Mouse (Mus musculus): ENCODE results near the gene Ccm2l.

The Ccm2l gene

DNA sequence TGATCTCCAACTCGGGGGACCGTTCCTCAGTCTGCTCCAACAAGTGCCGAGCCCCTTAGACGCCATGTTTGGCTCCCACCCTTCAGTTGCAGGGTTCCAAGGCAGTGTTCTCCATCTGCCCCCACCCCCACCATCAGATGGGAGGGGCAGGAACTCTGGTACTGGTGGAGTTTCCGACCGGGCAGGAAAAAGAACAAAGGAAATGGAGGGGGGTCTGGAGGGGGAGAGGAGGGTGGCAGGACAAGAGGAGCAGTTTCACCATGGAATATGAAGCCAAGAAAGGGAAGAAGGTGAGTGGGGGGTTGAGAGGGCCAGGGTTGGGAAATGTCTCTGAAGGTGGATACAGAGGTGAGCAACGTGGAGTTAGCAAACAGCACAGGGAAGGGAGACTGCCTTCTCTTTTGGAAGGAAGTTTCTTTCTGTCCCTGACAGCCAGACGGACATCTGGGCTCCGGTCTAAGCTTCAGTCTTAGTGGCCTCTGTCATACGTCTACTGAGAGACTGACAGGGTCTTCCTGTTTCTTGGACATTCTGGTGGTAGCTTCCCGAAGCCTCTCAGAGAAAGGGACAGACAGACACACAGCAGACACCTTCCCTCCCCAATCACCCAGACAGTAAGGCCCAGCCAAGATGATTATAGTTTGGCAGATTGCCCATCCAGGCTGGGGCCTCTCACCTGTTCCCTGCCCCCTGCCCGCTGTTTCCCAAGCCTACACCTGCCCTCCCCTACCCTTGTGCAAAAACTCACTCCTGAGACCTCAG, at the start of gene Ccm2l:
Gene Ccm2l (plus strand): TSS at position 209 of the 762 bp plus-strand sequence.
- in situ Hi-C loops (cut with MboI, MseI), result no loop called here

DNA sequence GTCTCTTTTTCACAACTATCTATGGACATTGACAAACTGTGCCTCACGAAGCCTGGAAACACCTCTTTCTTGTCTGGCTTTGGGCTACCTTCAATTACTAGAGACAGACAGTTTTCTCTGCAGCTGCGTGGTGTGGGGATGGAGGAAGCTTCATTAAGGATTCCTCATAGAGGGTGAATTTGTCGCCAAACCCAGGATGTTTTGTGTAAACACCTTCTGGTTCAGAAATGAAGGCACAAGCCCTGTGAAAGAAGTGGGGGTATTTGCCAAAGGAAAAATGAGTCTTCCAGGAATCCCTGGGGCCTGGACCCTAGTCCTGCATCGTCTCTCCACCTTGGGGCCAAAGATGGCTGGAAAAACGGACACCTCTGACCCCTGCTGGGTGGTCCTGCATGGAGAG, 49.0 kb upstream of the Ccm2l start:
- in situ Hi-C loops (cut with MboI, MseI), result loop anchor here in 1 of 2 experiments (5.0 kb wide), 1 partner anchor 104 kb away; the partner anchor contains the start of gene Mylk2

DNA sequence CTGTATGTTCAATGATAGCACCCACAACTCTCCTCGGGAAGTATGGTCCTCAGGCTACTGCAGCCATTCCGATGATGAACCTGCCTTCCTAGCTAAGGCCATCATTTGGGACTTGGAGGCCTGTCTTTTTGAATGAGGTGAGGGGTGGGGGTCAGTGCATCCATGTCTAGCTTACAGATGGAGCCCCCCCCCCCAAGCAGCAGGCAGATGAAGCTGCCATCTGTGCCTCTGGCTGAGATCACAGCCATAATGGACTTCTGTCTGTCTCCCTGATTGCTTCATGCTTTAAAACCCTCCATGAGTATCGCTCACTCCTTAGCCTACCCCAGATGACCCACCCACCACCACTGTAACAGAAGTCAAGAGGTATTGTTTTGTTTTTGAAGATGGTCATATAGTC, 46.4 kb upstream of the Ccm2l start:
- in situ Hi-C loops (cut with MboI, MseI), result loop anchor here in 1 of 2 experiments (5.0 kb wide), 1 partner anchor 107 kb away; the partner anchor contains the start of gene Mylk2

DNA sequence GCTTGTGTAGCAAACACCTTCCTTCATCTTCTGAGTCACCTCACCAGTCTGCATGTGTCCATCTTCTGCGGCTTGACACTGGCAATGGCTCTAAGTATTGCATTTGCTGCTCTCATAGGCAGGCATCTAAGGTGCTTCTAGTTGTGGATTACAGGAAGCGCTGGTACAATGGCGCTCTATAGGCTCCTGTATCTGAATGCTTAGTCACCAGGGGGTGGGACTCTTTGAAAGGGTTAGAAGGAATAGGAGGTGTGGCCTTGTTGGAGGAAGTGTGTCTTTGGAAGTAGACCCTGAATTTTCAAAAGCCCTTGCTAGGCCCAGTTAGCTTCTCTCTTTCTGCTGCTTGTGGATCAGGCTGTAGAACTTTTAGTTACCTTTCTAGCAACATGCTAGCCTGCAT, 44.6 kb upstream of the Ccm2l start:
- in situ Hi-C loops (cut with MboI, MseI), result loop anchor here in 1 of 2 experiments (5.0 kb wide), 1 partner anchor 104 kb away; no protein-coding TSS in a partner anchor

DNA sequence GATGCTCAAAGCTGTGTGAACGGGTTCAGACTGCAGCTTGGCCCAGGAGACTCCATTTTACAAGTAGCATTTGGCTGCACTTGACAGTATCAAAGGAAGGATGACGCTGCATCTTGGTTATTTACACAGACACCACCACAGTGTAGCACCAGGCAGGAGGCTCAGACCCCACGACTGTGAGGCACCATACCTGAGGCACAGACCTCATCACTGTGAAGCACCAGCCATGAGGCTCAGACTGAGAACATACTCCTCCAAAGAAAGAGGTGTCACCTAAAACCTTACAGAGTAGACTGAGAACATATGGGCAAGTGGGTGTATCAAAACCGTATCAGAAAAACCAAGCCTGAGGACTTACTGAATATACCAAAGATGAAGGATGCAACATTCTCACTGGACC, 42.9 kb upstream of the Ccm2l start:
- in situ Hi-C loops (cut with MboI, MseI), result loop anchor here in 1 of 2 experiments (5.0 kb wide), 1 partner anchor 106 kb away; no protein-coding TSS in a partner anchor

DNA sequence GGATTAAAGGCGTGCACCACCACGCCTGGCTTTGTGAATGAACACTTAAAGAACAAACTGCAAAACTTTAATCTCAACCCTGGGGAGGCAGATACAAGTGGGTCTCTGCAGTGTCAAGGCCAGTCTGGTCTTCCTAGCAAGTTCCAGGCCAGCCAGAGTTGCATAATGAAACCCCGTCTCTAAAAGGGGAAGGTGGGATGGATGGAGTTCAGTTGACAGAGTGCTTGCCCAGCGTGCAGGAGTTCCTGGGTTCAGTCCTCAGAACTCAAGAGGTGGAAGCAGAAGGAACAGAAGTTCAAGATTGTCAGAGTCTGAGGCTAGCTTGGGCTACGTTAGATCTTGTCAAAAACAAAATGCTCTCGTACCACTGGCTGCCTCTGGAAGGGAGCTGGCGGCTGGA, 39.7 kb upstream of the Ccm2l start:
- in situ Hi-C loops (cut with MboI, MseI), result no loop called here

DNA sequence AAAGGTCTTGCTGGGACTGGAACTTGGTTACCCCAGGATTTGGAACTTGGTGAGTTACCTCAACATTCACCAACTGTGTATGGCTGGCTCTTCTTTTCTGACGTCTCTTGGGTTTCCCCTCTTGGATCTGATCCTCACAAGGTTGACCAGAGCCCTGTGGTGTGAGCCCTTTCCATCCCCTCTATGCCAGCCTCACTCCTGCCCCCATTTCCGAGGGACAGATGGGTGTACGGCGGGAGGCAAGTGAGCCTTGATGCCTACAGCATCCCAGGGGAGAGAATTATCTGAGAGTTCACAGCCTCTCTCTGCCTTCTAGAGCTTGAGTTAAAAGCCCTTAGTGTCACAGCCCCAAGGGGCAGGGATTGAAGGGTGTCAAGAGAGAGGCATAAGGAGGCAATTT, 38.3 kb upstream of the Ccm2l start:
- in situ Hi-C loops (cut with MboI, MseI), result no loop called here

DNA sequence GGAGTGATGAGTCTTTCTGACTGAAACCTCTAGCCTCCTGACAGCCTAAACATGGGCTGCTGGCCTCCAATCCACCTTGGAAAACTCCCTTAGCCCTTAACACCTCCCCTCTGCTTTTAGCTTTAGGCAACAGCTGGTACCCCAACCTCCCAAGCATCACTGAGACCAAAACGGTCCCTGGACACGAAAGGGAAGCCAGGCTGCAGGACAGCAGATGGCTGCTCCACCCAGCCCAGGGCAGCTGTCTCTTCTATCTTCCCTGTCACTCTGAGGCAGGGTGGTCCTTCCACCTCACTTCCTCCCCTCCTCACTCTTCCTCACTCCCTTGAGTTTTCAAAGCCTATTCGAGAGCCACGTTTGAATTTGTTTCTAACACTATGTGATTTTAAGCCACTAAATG, 35.3 kb upstream of the Ccm2l start:
- in situ Hi-C loops (cut with MboI, MseI), result no loop called here

DNA sequence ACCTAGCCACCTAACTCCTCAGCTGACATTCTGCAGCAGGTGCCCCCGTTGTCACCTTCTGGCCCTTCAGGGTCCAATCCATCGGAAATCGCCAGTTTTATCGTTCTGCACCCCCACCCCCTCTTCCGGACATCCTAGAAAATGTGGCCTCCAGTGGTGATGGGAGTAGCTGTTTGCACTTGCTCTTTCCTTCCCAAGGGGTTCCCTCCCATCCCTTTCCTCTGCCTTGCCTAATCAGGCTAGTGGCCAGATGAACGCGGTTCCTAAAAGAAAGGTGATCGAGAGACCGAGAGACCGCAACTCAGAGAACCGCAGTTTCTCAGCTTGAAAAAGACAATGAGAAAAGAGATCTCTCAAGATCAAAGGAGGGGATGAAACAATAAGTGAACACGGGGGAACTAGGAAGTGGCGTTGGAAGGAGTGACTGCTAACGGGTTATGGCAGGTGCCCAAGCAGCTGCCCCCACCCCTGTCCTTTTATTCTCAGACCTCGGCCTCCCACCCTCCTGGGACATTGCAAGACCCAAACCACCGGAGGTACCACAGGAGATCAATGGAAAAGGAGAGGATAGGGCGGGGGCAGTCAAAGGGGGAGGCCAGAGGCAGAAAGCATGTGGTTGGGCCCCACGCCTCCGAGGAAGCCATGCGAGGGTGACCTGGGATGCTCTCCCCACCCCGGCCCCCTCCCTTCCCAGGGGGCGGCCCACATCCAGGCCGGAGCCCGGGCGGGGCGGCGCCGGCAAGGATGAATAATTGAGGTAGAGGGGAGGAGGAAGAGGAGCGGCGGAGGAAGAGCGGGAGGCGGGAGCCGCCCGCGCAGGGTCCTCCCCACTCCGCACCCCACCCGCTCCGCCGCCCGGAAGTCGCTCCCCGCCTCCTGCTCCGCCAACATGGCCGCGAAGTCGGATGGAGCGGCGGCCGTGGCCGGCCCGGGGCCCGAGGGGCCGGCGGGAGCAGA, 34.4 kb upstream of the Ccm2l start, which contains the start of gene Xkr7:
Gene Xkr7 (plus strand): TSS at position 727 of the 957 bp plus-strand sequence.
- in situ Hi-C loops (cut with MboI, MseI), result no loop called here

DNA sequence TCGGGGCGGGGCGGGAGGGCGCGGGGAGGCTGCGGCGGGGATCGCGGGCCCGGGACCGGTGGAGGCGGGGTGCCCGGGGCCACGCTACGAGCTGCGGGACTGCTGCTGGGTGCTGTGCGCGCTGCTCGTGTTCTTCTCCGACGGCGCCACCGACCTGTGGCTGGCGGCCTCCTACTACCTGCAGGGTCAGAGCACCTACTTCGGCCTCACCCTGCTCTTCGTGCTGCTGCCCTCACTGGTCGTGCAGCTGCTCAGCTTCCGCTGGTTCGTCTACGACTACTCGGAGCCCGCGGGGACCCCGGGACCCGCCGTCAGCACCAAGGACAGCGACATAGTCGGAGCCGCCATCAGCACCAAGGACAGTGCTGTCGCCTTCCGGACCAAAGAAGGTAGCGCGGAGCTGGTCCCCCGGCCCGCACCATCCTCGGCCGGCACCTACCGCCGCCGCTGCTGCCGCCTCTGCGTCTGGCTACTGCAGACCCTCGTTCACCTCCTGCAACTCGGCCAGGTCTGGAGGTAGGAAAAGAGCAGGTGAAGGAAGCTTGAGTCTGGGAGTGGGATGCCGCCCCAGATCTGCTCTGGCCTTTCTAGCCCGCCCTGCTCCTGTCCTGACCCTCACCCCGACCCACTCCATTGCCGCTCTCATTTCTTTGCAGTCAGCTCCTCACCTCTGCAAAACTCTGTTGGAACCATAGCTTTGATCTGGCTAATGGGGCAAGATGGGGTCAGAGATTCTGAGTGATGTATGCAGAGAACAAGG, 33.5 kb upstream of the Ccm2l start:
- in situ Hi-C loops (cut with MboI, MseI), result no loop called here

DNA sequence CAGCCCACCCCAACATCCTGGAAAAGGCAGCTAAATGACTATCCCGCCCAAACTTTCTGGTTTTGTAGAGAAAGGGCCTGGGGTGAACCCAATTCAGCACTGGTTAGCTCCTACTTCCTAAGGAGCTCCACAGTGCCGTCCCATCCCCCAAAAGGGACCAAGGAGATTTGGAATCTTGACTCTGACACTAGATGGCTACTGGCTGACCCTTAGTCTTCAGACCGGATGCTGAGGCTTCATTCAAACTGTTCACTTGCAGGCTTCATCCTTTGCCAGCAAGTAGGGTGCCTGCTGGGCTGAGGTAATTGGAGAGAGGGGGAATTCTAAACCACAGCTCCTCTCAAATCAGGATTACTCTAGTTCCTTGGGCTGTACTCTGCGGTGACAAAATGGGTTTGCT, 32.8 kb upstream of the Ccm2l start:
- in situ Hi-C loops (cut with MboI, MseI), result no loop called here

DNA sequence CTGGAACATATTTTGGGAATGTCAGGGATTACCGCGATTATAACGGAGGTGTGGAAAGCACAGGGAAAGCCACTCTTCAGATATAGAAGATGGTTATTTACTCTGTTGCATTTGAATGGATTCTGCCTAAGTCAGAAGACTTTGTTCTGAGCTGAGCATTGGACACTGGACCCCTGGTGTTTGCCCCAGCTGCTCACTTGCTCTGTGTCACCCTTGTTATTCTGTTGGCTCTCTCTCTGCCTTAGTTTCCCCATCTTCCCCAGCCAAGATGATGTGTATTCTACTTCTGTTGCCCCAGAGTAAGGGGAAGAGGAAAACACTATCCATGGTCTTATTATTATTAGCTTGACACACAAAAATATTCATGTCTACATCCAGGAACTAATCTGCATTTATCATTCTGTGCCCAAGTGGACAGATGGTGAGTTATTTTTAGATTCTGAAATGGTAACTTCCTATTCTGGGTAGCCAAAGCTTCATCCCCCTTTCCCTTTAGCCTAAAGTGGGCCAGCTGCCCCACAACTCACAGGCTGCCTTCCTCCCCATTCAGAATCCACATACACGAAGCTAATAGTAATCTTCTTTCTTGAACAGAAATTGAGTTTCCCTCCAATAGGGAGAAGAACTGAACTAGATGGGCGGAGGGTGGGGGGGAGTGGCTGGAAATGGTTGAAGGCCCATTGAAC, 32.1 kb upstream of the Ccm2l start:
- in situ Hi-C loops (cut with MboI, MseI), result no loop called here

DNA sequence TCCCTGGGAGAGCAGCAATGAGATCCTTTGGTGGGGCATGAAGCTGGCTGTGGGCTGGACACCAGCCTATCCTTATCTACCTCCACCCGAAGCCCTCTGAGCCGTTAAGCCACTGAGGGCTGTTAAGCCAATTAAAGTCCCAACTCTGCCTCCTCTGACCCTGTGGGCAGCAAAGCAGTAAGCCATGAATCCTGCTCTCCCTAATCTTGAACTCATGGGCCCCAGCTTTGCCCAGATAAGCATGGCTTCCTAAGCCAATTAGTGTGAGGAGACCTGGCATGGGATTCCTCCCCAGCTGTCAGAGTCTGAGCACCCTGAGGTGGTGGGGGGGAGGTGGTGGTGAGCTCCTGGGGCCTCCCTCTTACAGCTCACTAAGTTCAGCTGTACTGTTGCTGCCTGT, 29.1 kb upstream of the Ccm2l start:
- in situ Hi-C loops (cut with MboI, MseI), result no loop called here

DNA sequence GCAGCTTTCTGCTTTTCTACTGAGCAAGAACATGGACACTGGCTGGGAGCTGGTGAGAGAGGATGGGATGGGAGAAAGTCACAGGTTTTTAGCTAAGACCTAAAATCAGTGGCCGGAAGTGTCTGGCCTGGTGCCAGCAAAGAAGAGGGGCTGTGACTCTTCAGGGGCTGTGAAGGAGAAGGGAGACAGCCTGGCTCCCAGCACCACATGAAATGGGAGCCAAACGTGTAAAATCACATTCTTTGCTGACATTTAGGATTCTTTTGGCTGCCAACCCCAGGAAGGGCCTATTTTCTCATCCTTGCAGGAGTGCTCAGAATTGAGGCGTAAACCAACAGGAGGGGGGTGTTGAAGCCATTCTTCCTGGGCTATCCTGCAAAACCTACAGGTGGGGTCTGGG, 21.9 kb upstream of the Ccm2l start:
- in situ Hi-C loops (cut with MboI, MseI), result no loop called here

DNA sequence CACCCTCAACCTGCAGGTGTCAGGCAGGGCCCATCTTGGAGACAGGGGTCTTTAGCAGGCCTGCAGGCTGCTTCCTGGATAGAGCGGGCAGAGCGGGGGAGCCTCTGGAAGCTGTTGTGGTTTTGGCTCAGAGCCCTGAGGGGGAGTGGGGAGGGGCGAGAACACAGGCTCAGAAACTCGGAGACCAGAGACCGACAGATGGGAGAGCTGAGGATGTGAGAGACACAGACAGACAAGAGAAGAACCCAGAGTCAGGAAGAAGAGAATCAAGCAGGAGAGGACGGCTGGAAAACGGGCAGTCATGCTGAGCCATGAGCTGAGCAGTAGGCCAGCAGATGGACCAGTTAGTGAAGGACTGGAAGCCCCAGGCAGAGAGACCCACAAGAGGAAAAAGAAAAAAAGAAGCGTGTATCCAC, 19.9 kb upstream of the Ccm2l start:
- in situ Hi-C loops (cut with MboI, MseI), result no loop called here

DNA sequence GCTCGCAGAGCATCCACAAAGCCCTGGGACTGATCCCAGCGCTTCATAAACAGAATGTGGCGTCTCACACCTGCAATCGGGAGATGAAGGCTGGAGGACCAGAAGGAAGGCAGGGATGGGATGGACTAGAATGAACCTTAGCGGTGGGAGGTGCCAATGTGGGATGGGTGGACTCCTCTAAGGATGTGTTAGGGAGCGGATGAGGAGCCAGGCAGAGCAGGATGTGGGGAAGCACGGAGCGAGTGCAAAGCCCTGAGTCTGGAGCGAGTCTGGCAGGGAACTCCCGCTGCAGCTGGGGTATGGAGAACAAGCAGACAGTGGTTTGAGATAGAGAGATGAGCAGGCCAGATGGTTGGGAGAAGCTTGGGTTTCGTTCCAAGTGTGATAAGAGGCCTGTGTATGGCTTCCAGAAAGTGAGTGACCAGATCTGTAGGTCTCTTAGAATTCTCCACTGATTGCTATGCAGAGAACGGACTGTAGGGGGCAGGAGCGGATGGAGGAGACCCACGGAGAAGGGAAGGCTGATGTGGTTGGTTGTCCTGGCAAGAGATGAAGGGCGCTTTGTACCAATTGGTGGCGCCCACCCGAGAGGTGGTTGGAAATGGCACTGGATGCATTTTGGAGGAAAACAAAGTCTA, 17.8 kb upstream of the Ccm2l start:
- in situ Hi-C loops (cut with MboI, MseI), result no loop called here

DNA sequence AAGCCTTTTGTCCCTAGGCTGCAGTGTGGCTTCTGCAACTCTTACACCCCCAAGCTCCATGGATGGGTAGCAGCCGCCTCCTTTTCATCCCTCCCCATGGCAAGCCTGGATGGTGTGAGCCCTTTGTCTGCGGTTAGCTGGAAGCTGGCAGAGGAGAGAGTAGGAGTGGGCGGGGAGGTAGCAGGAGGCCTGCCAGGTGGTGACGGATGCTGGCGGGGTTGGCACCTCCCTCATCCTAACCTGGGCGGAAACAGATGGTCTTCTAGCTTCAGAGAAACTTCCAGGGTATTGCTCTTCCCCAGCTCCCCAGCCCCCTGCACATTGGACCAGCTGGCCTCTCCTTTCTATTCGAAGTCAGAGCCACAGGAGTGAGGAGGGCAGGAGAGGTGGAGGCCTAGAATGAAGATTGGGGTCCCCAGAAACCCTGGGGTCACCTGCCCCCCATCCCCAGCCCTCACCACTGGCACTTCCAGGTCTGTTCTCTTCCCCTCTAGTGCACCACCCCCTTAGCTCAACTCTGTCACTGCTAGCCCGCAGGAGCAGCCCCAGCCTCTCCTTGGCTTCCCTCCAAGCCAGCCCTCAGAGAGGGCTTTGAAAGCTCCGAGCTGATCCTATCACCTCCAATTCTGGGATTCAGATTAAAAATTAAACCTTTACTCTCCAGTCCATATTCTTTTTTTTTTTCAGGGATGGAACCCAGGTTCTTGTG, 16.3 kb upstream of the Ccm2l start:
- in situ Hi-C loops (cut with MboI, MseI), result no loop called here

DNA sequence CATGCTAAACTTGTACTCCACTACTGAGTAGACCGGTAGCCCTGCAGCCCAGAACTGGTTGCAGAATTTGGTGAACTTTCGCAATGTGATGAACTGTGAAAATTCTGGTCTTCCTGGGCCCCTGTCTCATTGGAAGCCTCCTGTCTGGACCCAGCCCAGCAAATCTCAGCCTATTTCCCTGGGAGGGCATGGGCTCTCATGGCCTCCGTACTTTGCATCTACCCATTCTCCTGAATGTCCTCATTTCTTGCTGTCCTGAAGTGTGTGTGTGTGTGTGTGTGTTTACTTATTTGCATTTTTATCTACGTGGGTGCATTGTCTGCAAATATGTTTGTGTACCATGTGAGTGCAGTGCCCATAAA, 15.8 kb upstream of the Ccm2l start:
- in situ Hi-C loops (cut with MboI, MseI), result no loop called here

DNA sequence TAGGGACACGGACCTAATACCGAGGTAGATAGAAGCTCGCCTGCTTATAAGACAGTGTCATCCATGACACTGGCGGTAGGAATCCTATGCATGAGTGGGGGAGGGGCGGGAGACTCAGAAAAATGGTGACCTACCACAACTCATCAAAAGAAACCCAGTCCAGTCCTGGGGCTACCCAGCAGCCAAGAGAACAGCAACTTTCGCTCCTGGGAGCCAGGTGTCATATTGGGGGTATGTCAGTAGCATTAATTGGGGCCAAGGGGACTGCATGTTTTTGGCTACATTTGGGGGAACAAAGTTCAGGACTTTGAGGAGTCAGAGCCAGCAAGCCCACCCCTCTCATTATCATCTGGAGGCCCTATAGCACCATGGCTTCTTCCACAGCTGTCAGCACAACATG, 14.7 kb upstream of the Ccm2l start:
- in situ Hi-C loops (cut with MboI, MseI), result no loop called here

DNA sequence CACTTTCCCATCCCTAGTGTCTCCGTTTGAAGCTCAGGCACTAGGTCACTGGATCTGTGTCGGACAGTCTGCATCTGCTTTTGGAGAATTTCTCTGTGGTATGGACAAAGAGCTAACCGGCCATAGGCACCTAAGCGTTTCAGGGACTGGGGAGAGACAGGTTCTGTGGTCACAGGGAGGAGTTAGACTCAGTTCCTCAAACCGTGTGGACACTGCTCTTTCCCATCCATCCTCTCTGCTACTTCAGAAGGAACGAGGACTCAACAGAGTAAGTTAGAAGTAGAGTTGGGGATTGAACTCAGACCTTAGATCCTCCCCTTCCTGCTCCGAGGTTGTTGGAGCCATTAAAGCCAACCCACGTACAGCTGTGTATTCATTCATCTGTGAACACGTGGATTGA, 14.2 kb upstream of the Ccm2l start:
- in situ Hi-C loops (cut with MboI, MseI), result no loop called here

All from T-helper 17 cell (primary cell).